Mouse (Mus musculus) spleen, adult 2 months (tissue): Measurements from ENCODE around the gene Gm20683. TPM values are rescaled to one million over a fixed set of nuclear protein-coding genes. Genes with fewer than 3 reads are reported as not detected.
A peak's percentile ranks its signal among the peaks of the same experiment; 100 is the strongest.
"Not testable (repeated sequence)": the region's sequence is repeated elsewhere in the genome, so short reads cannot be mapped to it uniquely, and the experiment has no call there.

ENCODE experiments used
- DNase-seq, 2 experiments: peaks; one replicate each; pipeline versions ENCODE4 v3.0.0 to v3.0.0-alpha.2; 2012 to 2021; ENCODE audit warnings: low spot score in 2 of 2, low read depth in 1 of 2
- H3K27ac ChIP-seq: fragments of 200-500 bp; 2 replicates; pipeline ENCODE4 v1.5.1; 2012; ENCODE audit warnings: low read length, inconsistent platforms; ENCODE audit not compliant: insufficient read depth
- H3K27me3 ChIP-seq: fragments of 200-500 bp; 2 replicates; pipeline ENCODE4 v1.6.1; 2012; ENCODE audit warnings: mild to moderate bottlenecking, moderate library complexity, low read length, inconsistent platforms; ENCODE audit not compliant: control insufficient read depth, insufficient read depth
- H3K36me3 ChIP-seq: fragments of 200-500 bp; 2 replicates; pipeline ENCODE4 v1.6.1; 2012; ENCODE audit warnings: mild to moderate bottlenecking, low read length, inconsistent platforms; ENCODE audit not compliant: control insufficient read depth, insufficient read depth
- H3K4me1 ChIP-seq: fragments of 200-500 bp; 2 replicates; pipeline ENCODE4 v1.6.1; 2011; ENCODE audit warnings: inconsistent platforms; ENCODE audit not compliant: control insufficient read depth, insufficient read depth, insufficient read length
- H3K4me3 ChIP-seq: fragments of 200-500 bp; 2 replicates; pipeline ENCODE4 v1.5.1; 2011; ENCODE audit warnings: mild to moderate bottlenecking, inconsistent platforms; ENCODE audit not compliant: insufficient read depth, insufficient read length; ENCODE audit errors: extremely low read depth
- CTCF ChIP-seq: fragments of 200-500 bp; IDR thresholded peaks from 2 replicates; pipeline ENCODE4 v1.5.1; 2011; ENCODE audit warnings: mild to moderate bottlenecking, inconsistent platforms; ENCODE audit not compliant: insufficient read depth, insufficient read length, insufficient replicate concordance; ENCODE audit errors: extremely low read depth
- POLR2A ChIP-seq: fragments of 200-500 bp; IDR thresholded peaks from 2 replicates; pipeline ENCODE4 v1.6.1; 2011; ENCODE audit warnings: low read depth, low read length, inconsistent platforms
- WGBS: fragments of 180-500 bp; shearing (Covaris S2); methylation state at CpG from one replicate; pipeline ENCODE4 v1.1.7; 2018; 5-methylcytosine and 5-hydroxymethylcytosine counted together
- polyA plus RNA-seq: library from polyadenylated mRNA; depleted of rRNA; stranded (reverse); fragments of >200 nt; gene quantifications from 2 replicates; pipeline ENCODE4 v1.2.3, GENCODE M21; 2012

Gene Gm20683
- polyA plus RNA-seq, 1 experiment, result 29.5 TPM

DNA sequence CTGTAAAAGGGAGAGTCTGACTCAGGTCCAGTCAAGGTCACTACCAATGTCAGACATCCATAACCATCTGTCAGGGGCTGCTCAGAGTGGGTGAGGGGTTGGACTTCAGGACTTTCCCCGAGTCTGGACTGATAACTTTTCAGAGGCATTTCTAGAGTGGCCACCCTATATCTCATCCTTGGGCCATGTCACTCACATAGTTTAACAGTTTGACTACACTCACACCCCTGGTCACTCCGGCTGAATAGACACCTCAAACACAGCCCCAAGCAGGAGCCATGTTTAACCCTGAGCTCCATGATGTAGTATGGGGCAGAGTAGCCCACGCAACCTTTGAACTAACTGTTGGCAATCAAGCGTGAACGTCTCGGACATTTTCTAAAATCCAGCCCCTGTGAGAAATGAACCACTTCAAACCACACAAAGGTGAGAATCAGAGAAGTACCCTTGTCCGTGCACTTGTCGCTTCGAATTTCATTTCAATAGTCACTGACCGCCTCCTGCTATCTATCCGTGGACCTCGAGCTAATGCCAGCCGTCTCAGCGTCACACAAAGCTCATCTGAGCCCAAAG is 32.7 kb upstream of the Gm20683 start:
- 12% methylated on average over 14 of the region's 14 CpGs for WGBS
- Histone ChIP-seq H3K4me3 (peak overlapping the region; percentile 93), H3K4me1 (no peaks in the 10 kb centered on the region; the same call in 1 of the 2 replicates), H3K27me3 (no peaks in the 10 kb centered on the region), H3K27ac (peak overlapping the region; percentile 49), H3K36me3 (peaks cover 4% of the 10 kb centered on the region; the same call in 1 of the 2 replicates)
- TF ChIP-seq CTCF, result no peak
- no peak for TF ChIP-seq POLR2A
- no peak for DNase-seq

DNA sequence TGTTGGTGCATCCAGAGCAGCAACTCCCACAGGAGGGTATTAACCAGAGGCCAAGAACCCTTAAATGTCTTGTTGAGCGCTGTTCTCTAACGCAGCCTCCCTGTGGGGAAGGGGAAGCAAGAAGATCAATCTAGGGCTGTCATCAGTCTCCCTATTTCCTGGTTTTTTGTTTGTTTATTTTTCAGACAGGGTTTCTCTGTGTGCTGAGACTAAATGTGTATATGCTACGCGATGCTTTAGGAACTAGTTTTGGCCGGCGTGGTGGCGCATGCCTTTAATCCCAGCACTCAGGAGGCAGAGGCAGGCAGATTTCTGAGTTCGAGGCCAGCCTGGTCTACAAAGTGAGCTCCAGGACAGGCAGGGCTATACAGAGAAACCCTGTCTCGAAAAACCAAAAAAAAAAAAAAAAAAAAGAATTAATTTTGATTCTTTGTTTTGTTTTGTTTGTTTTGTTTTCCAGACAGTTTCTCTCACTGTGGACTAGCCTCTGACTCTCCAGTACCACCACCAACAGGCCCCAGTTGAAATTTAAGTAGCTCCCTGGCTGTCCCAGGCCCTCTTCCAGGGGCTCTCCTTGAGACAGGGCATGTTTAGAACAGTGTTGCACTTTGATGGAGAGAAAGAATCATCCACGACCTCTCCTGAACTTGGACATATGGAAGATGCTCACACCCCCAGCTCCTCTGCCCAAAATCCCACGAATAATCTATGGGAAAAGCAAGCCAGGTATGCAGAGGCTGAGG is 32.0 kb upstream of the Gm20683 start:
- no peak overlapping the region for H3K4me3 ChIP-seq
- no peak for TF ChIP-seq POLR2A
- no peak for TF ChIP-seq CTCF
- peaks cover 2% of the 10 kb centered on the region; the same call in 1 of the 2 replicates for H3K36me3 ChIP-seq
- no peaks in the 10 kb centered on the region; the same call in 1 of the 2 replicates for H3K4me1 ChIP-seq
- WGBS, result 86% methylated on average over 11 of the region's 11 CpGs
- H3K27me3 ChIP-seq, result no peaks in the 10 kb centered on the region
- no peak overlapping the region for H3K27ac ChIP-seq
- DNase-seq, result no peak

DNA sequence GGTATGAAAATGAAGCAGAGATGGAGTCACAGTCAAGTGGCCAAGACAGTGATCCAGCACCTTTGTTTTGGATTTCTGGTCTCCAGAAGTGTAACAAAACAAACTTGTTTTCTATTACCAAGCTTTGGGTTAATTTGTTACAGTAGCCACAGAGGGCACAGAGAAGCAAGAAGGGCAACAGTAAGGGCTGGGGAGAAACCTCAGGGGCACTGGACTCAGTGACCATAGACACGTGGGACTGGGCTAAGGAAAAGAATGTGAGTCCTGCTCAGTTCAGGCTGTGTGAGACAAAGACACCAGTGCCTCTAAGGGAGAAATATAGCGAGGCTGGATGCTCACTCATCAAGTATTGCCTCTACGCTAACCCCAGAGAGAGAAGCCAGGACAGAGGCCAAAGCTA is 31.1 kb upstream of the Gm20683 start:
- H3K4me1 ChIP-seq, result no peaks in the 10 kb centered on the region; the same call in 1 of the 2 replicates
- 0 out of 2 replicates have a peak, but pooled peaks cover under 1% of the 10 kb centered on the region for H3K36me3 ChIP-seq
- no peak overlapping the region for H3K4me3 ChIP-seq
- no peak for DNase-seq
- no peaks in the 10 kb centered on the region for H3K27me3 ChIP-seq
- TF ChIP-seq CTCF (no peak), POLR2A (no peak)
- no peak overlapping the region for H3K27ac ChIP-seq
- WGBS, result 88% methylated on average over 3 of the region's 3 CpGs

DNA sequence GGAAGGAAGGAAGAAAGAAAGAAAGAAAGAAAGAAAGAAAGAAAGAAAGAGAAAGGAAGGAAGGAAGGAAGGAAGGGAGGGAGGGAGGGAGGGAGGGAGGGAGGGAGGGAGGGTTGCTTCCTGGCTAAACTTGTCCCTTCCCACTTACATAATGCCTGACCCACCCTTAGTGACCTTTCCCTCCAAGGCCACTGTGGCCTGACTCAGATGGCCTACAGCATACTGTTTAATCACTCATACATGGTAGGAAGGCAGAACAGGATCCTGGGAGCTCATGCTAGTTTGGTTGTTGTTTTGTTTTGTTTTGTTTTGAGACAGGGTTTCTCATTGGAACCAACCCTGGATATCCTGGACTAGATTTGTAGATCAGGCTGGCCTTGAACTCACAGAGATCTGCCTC is 30.0 kb upstream of the Gm20683 start:
- not testable (repeated sequence) for H3K27ac ChIP-seq, H3K27me3 ChIP-seq, H3K4me3 ChIP-seq, H3K4me1 ChIP-seq, DNase-seq, H3K36me3 ChIP-seq

DNA sequence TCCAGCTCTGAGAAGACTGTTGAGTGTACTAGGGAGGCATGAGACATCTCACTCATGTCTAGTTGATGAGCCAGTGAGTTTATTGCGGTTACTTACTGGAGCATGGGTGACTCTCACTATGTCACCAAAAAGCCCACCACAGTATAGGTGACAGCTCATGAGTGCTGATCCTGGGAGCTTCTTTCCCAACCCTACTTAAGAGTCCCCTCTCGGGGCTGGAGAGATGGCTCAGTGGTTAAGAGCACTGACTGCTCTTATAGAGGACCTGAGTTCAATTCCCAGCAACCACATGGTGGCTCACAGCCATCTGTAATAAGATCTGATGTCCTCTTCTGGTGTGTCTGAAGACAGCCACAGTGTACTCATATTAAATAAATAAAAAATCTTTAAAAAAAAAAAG is 28.4 kb upstream of the Gm20683 start:
- 92% methylated on average over 2 of the region's 2 CpGs for WGBS
- TF ChIP-seq CTCF (no peak), POLR2A (no peak)
- Histone ChIP-seq H3K4me1 (no peaks in the 10 kb centered on the region; the same call in 1 of the 2 replicates), H3K27ac (no peak overlapping the region), H3K27me3 (no peaks in the 10 kb centered on the region), H3K4me3 (no peak overlapping the region), H3K36me3 (no peaks in the 10 kb centered on the region)
- DNase-seq, result no peak

DNA sequence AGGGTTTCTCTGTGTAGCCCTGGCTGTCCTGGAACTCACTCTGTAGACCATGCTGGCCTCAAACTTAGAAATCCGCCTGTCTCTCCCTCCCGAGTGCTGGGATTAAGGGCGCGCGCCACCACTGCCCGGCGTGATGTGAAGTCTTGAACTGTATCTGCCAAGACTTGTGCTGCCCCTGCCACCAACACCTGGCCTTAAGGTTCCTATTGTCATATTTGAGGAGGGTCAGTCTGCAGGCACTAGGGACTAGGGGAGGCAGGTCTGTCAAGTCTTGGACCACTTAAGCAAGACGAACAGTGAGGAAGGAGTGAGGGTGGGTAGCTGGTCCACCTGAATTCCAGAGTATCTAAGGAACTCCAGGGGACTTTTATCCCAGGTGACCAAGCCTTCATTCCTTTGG is 27.9 kb upstream of the Gm20683 start:
- no peak for DNase-seq
- H3K27me3 ChIP-seq, result no peaks in the 10 kb centered on the region
- TF ChIP-seq CTCF (no peak), POLR2A (no peak)
- H3K4me1 ChIP-seq, result no peaks in the 10 kb centered on the region; the same call in 1 of the 2 replicates
- H3K36me3 ChIP-seq, result no peaks in the 10 kb centered on the region
- H3K4me3 ChIP-seq, result no peak overlapping the region
- H3K27ac ChIP-seq, result no peak overlapping the region
- WGBS, result 95% methylated on average over 8 of the region's 8 CpGs

DNA sequence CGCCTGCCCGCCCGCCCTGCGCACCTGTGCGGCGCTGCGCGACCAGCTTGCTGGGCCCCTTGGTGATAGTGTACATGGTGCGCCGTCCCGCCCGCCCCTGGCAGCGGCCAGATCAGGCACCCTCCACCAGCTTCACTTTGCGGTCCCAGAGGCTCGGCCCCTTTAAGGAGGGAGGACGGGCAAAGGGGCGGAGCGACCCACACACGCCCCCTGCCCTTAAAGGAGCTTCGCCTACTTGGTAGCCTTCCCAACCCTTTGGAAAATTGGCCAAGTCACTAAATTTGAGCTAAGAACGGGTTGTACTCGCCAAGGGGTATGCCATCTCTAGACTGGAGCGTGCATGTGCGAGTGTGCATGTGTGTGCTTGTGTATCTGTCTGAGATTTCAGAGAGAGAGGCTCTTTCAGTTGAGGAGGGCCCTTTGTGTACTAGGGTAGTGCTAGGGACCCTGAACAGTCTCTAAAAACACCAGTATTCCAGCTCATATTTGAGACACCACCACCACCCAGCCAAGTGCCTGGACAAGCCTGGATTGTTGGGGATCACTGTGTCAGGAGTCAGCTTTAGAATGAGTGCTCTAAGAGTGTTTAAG is 27.1 kb upstream of the Gm20683 start, which contains the start of gene Mcrip2:
TSS of gene Mcrip2 (minus strand) at position 164 of the 591 bp plus-strand sequence.
- H3K36me3 ChIP-seq, result no peaks in the 10 kb centered on the region
- DNase-seq, result peak in 1 of 2 experiments; percentile 63
- TF ChIP-seq CTCF, result no peak
- no peak for TF ChIP-seq POLR2A
- H3K4me3 ChIP-seq, result peak within 1 kb of the TSS; percentile 73
- H3K4me1 ChIP-seq, result no peaks in the 10 kb centered on the region; the same call in 1 of the 2 replicates
- WGBS, result under 1% methylated on average over 24 of the region's 24 CpGs
- no peak within 1 kb of the TSS; the same call in none of the 2 replicates for H3K27ac ChIP-seq
- H3K27me3 ChIP-seq, result no peaks in the 10 kb centered on the region
